Mouse (Mus musculus) testis, postnatal 14 days (tissue): ENCODE measurements around the gene Agfg1.

Experiments used
- DNase-seq: peaks from one replicate; pipeline ENCODE4 v3.0.0; 2021; ENCODE audit warnings: low spot score

Gene Agfg1

DNA sequence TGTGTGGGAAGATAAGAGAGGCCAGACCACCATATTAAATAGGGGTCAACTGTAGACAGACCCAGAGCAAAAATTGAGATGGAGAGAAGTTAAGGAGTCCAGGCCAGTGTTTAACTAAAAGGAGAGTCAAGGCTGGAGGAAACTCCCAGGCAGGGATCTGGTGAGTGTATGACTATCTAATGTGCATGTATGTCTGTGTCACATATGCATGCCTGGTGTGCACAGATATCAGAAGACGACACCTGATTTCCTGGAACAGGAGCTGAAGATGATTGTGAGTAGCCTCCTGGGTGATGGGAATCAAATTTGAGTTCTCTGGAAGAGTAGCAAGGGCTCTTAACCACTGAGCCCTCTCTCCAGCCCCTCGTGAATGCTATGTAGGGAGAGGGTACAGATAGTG, 14.0 kb upstream of the Agfg1 start:
- no peak for DNase-seq

DNA sequence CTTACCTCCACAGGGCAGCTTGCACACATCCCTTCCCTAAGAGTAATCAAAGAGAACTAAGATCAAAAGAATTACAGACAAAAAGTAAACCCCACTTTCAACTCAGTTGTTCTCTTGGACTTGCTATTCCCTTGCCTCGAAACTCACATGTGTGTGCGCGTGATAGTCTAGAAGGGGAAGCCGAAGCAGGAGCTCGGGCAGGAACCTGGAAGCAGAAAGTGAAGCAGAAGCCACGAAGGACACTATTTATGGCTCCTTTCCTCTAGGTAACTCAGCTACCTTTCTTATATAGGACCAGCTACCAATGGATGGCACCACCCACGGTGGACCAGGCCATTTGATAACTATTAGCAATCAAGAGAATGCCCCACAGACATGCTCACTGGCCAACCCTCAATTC, 13.5 kb upstream of the Agfg1 start:
- DNase-seq = no peak

DNA sequence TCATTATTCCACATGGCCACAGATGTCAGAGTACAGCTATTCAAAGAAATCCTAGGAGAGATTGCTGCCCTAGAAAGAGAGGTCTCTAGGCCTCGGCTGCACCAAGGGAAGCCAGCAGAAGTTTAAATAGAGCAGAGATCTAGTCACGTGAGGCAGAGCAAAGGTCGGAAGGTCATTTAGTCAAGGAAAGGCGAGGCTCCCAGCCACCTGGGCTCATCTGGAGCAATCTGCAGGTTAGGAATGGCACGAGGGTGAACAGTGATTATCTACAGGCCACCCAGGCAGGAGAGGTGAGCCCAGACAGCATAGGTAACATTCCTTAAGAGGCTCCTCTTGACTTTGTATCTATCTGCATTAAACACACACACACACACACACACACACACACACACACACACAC, 12.4 kb upstream of the Agfg1 start:
- no peak for DNase-seq

DNA sequence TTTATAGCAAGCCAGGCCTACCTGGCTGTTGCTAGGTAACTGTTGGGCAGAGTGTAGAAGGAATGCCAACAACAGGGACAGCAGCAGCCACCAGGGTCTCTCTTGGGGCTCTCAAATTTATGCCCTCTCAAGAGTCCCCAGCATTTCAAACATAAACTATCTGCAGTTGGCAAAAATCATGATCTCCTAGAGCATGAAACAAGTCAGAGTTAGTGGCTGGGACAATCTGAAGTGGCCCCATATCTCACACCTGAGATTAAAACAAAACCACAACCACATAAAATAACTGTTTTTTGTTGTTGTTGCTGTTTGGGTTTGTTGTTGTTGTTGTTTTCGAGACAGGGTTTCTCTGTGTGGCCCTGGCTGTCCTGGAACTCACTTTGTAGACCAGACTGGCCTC, 8.5 kb upstream of the Agfg1 start:
- DNase-seq = no peak

DNA sequence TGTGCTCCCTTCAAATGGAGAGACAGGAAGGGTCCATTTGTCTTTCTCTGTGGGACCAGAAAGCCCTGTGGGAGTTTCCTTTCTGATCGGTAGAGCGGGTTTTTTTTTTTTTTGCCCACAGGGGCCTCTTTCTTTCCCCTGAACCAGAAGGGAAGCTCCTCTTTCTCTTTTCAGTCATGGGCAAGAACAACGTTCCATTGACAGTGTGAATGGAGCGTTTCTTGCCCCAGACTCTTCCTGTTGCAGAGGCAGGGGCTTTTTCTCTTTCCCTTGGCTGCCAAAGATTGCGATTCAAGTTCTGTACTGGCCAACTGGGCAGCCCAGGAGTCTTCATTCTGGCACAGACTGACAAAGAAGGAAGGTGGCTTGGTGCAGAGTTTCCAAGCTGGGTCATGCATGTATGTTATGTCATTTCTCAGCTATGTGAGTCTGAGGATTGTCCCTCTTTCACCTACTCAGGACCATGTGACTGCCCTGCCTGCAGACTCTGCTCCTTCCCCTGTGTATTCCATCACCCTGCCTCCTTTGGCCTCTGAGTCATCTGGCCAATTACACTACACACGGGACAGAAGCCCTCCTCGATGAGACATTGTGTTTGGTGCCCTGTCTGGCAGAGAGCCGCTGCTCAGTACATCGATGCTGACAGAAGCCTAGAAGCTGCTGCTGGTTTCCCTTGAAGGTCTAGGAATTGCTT, 7.6 kb upstream of the Agfg1 start:
- no peak for DNase-seq

- DNase-seq = no peak
Observed at GRCm38 (mm10) chr1:82832495-82833021, 6.7 kb upstream of the Agfg1 start.

- DNase-seq = no peak
Observed at GRCm38 (mm10) chr1:82833501-82833900, 5.8 kb upstream of the Agfg1 start.

DNA sequence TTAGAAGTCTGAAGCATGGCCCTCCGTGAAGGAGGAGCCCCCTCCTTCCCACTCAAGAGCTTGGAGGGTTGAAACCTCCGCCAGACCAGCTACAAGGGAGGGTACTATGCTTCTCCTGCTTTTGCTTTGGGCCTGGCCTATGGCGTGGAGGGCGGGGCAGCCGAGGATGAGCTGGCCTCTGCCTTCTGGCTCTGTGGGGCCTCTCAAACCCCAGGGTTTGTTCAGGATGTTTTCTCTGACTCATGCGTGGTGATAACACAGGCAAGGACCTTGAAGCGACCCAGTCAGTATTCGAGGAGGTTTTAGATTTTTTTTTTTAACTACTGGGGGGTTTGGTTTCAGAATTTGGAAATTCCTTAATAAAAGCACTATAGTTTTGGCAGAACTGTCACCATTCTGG, 4.7 kb upstream of the Agfg1 start:
- DNase-seq = no peak

- DNase-seq = no peak
Observed at GRCm38 (mm10) chr1:82836342-82837217, 2.7 kb upstream of the Agfg1 start.

DNA sequence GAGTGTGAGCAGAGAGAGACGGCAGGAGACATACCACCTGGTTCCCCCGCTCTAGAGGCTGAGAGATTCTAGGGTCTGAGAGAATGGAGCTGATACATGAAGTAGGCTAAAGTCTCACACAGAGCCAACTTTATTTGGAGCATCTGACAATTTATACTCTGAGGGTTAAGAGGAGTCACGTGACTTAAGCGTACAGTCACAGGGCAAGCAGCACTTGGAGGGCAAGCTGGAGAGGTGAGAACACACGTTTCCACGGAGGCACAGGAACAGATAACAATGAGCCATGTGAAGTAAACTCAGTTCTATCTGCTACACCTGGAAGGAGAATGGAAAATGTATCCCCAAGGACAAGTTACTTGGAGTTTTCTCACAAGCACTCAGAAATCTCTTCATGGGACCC, 1.7 kb upstream of the Agfg1 start:
- no peak for DNase-seq

- no peak for DNase-seq
Observed at GRCm38 (mm10) chr1:82838469-82839295, 601 bp upstream of the Agfg1 start.

DNA sequence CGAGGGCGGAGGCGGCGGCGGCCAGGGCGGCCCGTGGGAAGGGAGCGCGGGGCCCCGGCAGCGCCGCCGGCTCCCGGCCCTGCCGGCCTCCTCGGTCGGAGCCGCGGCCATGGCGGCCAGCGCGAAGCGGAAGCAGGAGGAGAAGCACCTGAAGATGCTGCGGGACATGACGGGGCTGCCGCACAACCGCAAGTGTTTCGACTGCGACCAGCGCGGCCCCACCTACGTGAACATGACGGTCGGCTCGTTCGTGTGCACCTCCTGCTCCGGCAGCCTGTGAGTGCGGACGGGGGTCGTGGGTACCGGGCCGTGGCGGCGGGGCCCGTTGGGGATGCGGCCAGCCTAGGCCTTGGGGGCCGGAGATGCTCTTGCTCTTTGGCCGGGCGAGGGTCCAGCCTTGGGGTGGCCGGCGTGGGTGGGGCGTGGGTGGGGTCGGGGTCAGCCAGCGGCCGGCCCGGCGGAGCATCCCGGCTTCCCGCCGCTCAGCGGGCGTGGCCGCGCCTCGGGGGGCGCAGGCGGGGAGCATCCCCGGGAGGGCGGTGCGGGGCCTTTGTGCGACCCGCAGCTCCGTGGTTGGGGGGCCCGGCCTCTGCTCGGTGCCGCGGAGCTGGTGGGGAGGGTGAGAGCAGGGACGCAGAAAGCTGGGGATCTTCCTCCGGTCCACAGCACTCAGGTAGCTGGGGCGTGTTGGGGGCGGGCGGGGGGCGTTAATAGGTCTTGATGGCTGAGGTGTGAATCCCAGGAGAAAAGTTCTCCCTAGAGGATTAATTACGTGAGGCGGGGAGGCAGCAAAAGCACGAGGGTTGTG, 535 bp downstream of the Agfg1 start:
- peak; percentile 73 for DNase-seq

DNA sequence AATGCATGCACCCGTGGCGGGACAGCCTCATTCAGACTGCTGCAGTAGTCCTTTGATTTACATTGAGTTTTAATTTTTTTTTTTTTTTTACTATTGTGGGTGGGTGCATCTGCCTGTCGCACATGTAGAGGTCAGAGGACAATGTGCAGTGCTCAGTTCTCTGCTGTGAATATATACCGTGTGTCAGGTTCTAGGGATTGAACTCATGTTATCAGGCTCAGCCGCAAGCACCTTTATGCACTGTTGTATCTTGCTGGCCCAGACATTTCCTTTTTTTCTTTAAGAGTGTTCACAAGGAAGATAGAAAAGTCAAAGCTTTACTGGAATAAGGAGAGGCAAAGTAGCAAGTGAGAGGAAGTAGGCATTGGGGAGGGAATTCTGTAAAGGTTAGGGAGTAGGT, 16.4 kb downstream of the Agfg1 start:
- no peak for DNase-seq

- no peak for DNase-seq
Observed at GRCm38 (mm10) chr1:82858236-82858635, 19.0 kb downstream of the Agfg1 start.

DNA sequence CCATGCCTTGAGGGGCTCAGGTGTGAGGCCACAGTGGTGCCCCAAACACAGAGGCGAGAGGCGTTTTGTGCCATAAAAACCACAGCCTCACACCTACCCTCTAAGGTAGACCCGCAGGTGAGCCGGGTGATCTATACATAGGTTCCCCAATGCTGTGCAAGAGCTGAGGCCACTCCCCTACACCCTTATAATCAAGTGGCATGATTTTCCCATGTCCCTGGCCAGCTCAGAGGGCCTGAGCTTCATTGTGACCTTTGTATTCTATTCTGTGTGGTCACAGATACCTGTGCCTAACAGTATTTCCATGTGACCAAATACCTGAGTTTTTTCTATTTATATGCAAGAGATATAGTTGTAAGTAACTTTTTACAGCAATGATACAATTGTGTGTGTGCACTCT, 21.1 kb downstream of the Agfg1 start:
- no peak for DNase-seq

DNA sequence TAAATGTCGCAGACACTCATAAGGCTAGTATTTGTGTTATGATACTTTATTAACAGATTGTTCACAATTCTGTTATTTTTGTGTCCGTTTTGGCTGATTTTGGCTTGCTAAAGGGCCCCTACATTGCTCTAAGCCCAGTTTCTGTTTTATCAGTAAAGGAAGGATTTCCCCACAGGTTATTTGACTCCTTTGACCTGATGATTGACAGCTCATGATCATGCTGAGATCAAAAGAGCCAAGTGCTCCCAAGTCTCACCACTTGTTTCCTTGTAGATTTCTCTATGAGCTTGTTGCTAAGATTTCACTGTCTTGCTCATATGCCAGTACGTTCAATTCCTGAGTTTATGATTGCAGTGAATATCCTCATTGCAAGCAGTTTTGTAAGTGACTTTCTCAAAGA, 30.9 kb downstream of the Agfg1 start:
- no peak for DNase-seq

DNA sequence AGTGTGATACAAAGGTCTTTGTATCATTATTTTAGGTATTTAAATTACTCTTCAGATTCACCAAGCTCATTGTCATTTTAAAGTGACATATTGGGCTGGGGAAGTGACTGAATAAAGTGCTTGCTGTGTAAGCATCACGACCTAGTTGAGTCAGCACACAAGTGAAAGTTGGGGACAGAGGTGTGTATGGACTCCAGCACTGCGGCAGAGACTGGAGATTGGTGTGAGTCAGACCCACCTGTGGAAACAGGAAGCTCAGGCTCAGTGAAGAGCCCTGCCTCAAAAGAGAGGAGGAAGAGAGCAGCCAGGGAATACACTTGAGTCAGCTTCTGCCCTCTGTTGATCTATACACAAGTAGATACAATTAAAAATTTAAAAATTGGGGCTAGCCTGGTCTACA, 39.9 kb downstream of the Agfg1 start:
- no peak for DNase-seq

- no peak for DNase-seq
Observed at GRCm38 (mm10) chr1:82880196-82880595, 40.9 kb downstream of the Agfg1 start.

DNA sequence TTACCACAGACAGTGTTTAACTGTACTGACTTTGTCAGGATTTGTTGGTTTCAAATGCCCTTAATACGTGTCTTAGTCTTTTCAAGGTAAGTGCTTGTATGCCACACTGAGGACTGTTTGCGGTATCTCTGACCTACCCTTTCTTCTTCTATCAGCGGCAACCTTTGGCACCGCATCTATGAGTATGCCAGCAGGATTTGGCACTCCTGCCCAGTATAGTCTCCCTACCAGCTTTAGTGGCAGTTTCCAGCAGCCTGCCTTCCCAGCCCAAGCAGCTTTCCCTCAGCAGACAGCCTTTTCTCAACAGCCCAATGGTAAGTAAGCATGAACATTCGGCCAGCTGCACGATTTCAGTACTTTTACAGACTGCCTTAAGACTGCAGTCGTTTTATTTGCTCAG, 54.0 kb downstream of the Agfg1 start:
- DNase-seq = no peak

DNA sequence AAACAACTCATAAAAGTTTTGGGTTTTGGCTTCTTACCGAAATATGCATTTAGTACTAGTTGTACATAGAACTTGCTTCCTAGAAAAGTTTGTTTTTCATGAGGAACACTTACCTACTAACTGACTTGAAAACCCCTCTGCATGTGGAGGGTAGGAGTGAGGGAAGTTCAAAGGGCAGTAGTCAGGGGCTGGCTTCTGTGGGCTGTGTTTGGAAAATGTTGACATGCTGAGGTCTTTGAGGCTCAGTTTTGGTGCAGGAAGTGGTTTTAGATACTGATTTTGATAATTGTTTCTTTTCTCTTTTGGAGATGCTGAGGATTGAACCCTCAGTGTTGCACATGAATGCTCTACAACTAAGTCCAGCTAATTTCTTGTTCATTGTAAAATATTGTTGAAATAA, 61.3 kb downstream of the Agfg1 start:
- DNase-seq = no peak

GRCm38 (mm10) chr1:82901201-82901600, 61.9 kb downstream of the Agfg1 start:
- no peak for DNase-seq

DNA sequence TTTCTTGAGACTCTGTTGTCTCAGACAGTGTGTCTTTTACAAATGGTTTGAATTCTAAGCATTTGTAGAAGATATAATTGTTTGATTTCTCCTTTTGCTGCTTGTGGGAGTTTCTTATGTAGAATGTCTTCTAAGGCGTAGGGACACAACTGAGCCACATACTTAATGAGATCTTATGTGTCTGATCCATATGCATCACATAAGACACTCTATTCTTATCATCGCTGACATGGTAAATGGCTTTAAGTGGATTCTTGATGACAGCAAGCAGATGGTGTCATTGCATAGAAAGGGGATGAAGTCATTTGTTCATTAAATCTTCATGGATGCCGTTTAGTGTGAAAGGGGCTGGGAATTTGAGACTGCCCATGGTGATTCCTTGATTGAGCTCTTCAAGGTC, 66.6 kb downstream of the Agfg1 start:
- DNase-seq = no peak
